10 mouse cellular contexts compared by ENCODE assay signal in the genomic region with DNA sequence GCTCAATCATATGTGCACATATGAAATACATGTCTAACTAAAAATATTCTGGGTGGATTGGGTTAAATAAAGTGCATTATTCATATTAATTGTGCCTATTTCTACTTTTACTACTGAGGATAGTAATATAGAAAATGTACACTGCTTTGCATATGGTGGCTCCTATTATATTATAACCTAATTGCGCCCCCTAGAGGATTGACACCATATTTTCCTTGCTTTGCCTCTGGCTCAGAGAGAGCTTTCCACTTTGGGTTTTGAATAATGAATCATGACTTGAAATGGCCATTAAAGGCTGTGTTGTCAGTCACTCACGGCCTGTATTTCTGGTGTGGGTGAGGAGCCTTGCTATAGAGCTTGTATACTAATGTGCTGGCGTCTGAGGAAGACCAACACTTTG. TPM values are rescaled to one million over a fixed set of nuclear protein-coding genes. Genes with fewer than 3 reads are reported as not detected.
DNase-seq lines count a peak whose midpoint lies in the region; ATAC-seq and TF ChIP-seq lines count a peak whose summit lies in the region.
"Had no signal": no experiment of that assay in that cellular context is flagged by ENCODE, and none has a peak within 500 bp of the region (broad histone marks: within the 10 kb centered on the region; RNA-seq: fewer than 3 reads in every experiment).

No protein-coding gene starts in this region.

- TF ChIP-seq CTCF in kidney, adult 2 months (conservative IDR thresholded peaks at IDR 0.05; ENCODE audit: insufficient read depth, insufficient read length, low read depth, low read length): no peak

- no peaks in the 10 kb centered on the region for H3K27me3 ChIP-seq in kidney, adult 2 months (replicated peaks; ENCODE audit: control insufficient read depth, insufficient read depth, low read length)

- peaks cover 5% of the 10 kb centered on the region; the same call in 1 of the 2 replicates for H3K4me1 ChIP-seq in kidney, adult 2 months (ENCODE audit: control insufficient read depth, insufficient read depth, low read length)

- H3K27ac ChIP-seq in kidney, adult 2 months (ENCODE audit: insufficient read depth, low read depth, low read length): no peak overlapping the region

- no peak; the same call in 1 of the 2 replicates for ATAC-seq in cerebellum, adult (ENCODE audit: insufficient number of reproducible peaks, low FRiP score, low TSS enrichment)
- ATAC-seq in inflammation-experienced regulatory T-cells, adult 6 months: no peak

- H3K36me3 ChIP-seq in kidney, adult 2 months (ENCODE audit: control insufficient read depth, insufficient read depth, low read length): no peaks in the 10 kb centered on the region

- peak; percentile 25 for DNase-seq in cerebellum, adult 8-10 months
- DNase-seq in kidney, postnatal 36 days: peak; percentile 7 to 17
- no peak for DNase-seq in kidney, adult 2 months
- peak; percentile 42 for DNase-seq in CD4-positive, CD25-positive, alpha-beta regulatory T cell, adult 2 months (ENCODE audit: low read depth, low spot score)
- peak; percentile 21 for DNase-seq in c-Kit-positive CD71-positive TER-119-positive erythroid progenitor cells, embryonic 14.5 days (ENCODE audit: low spot score)
- no peak for DNase-seq in frontal cortex, postnatal 25 days (ENCODE audit: low spot score in 2 of 2)
- DNase-seq: gastrocnemius, postnatal 25 days; right cerebral cortex, postnatal 4 days had no signal

- no peak for TF ChIP-seq POLR2A in kidney, adult 2 months (IDR thresholded peaks at IDR 0.05; ENCODE audit: low read depth, low read length)

- 72% methylated on average over 3 of the region's 3 CpGs for WGBS in kidney, adult 2 months

- no peak overlapping the region for H3K4me3 ChIP-seq in kidney, adult 2 months (ENCODE audit: insufficient read depth, low read depth, low read length)

RNA-seq across cellular contexts. Expression of a gene that starts 59.1 kb away (rescaled TPM):
- polyA plus RNA-seq in kidney, adult 2 months (2012; rRNA removed): 5.3 and 5.4 TPM in 2 replicates
- 10 to 100 TPM in 1 of 3 experiments, 1 to 10 TPM in 2; 7.5 to 17.7 (median 8.5) TPM for polyA plus RNA-seq in inflammation-experienced regulatory T-cells, adult 6 months (2017; shearing (Covaris generic))

Comparison
In these comparisons a context has a peak if more than half of its experiments do, and no peak if none do; other contexts are left out.
1. DNase-seq: peak in cerebellum, adult 8-10 months (single experiment), kidney, postnatal 36 days (2 of 2), CD4-positive, CD25-positive, alpha-beta regulatory T cell, adult 2 months (single experiment) and c-Kit-positive CD71-positive TER-119-positive erythroid progenitor cells, embryonic 14.5 days (single experiment); none in kidney, adult 2 months (single experiment) and frontal cortex, postnatal 25 days (0 of 2).